Mouse (Mus musculus) forelimb bud, embryonic 11.5 days (tissue): ENCODE measurements around the gene Zfp691.

ENCODE experiments used
- DNase-seq: peaks from one replicate; pipeline ENCODE4 v3.0.0-alpha.2; 2012; ENCODE audit warnings: low read depth, low spot score

Zfp691 gene

DNA sequence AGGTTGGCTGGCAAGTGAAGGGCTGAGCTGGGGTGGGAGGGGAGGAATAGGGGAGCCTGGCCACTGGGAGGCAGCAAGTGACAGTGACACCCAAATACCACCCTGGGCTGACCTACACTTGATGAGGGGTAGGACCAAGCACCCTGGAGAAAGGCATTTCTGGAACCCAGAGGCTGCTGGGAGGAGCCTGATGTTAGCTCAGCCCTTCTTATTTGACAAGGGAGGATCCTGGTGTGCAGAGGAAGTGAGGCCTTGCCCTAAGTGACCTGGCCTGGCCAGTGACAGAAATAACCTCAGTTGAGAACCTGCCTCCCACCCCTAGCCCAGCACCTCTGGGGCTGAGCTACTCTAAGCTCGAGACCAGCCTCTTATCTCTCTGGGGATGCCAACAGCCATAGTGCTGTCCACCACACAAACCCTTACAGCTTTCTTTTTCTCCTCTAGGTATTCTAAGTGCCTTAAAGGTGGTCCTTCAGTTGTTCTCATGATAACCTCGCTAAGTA is 49.2 kb downstream of the Zfp691 start:
- DNase-seq, result no peak

DNA sequence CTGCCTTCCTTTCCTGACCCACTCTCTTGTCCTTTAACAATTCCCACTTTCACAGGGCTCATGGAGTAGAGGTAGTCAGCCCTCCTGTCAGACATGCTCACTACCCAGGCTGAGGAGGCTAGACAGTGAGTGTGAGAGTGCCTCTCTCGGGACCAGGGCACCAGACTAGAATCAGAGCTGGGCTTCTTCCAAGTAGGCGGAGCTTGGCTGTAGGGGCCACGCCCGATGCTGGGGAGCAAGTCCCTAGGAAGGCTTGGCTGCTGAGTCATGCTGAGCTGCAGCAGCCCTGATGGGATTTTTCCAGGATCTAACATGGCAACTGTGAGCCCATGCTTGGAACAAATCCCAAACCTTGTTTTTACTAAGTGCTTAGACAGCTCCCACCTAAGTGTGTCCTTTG is 52.7 kb downstream of the Zfp691 start:
- DNase-seq, result no peak

DNA sequence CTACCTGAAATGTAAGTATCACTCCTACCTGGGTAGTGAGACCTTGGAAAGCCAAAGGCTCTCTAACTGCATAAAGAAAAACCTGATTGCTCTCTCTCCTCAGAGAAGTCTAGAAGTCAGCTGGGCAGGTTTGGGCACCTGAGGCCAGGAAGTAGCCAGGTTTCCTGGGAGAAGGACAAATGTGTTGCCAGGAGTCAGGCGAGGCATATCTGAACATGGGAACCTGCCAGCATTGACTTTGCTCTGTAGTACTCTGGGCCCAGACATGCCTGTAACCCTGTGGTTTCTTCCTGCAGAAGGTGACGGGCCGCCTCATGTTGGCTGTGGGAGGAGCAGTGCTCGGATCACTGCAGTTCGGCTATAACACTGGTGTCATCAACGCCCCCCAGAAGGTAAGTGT is 53.9 kb downstream of the Zfp691 start:
- DNase-seq, result no peak
